Mouse (Mus musculus) heart, embryonic 14.5 days (tissue): Measurements from ENCODE around the gene Rabif. TPM values are rescaled to one million over a fixed set of nuclear protein-coding genes. Genes with fewer than 3 reads are reported as not detected.
A peak's percentile ranks its signal among the peaks of the same experiment; 100 is the strongest.

ENCODE experiments used
- ATAC-seq: fragments of 200-750 bp; cut with Nextera tagmentation; 2 replicates; pipeline ENCODE4 v1.8.0; 2017; ENCODE audit warnings: low read depth, moderate TSS enrichment; ENCODE audit not compliant: insufficient number of reproducible peaks, insufficient read depth, low FRiP score
- H3K27ac ChIP-seq, 2 experiments: fragments of 200-500 bp in 1 of 2; fragments of 300-500 bp in 1 of 2; sonication (generic) in 1 of 2; replicated peaks in 1 of 2; 2 replicates each; pipeline ENCODE4 v1.5.1; 2012 to 2014; ENCODE audit warnings: low read depth in 2 of 2, low read length in 2 of 2, control low read depth in 1 of 2, mild to moderate bottlenecking in 1 of 2, mixed read lengths in 1 of 2; ENCODE audit not compliant: control insufficient read depth in 1 of 2, insufficient read depth in 1 of 2
- H3K27me3 ChIP-seq: fragments of 300-500 bp; sonication (generic); 2 replicates; pipeline ENCODE4 v1.6.1; 2014; ENCODE audit warnings: mild to moderate bottlenecking, low read length, control low read depth; ENCODE audit not compliant: control insufficient read depth, insufficient read depth
- H3K36me3 ChIP-seq: fragments of 300-500 bp; sonication (generic); 2 replicates; pipeline ENCODE4 v1.6.1; 2014; ENCODE audit warnings: mild to moderate bottlenecking, control low read depth, low read length, mixed read lengths; ENCODE audit not compliant: control insufficient read depth, insufficient read depth
- H3K4me1 ChIP-seq, 2 experiments: fragments of 200-500 bp in 1 of 2; fragments of 300-500 bp in 1 of 2; sonication (generic) in 1 of 2; 2 replicates each; pipeline ENCODE4 v1.6.1; 2012 to 2014; ENCODE audit warnings: low read length in 2 of 2, control low read depth in 1 of 2, mixed read lengths in 1 of 2; ENCODE audit not compliant: control insufficient read depth in 2 of 2, insufficient read depth in 2 of 2
- H3K4me2 ChIP-seq: fragments of 300-500 bp; sonication (generic); 2 replicates; pipeline ENCODE4 v1.6.1; 2014; ENCODE audit warnings: mild to moderate bottlenecking, low read length
- H3K4me3 ChIP-seq, 2 experiments: fragments of 200-500 bp in 1 of 2; fragments of 300-500 bp in 1 of 2; sonication (generic) in 1 of 2; 2 replicates each; pipeline ENCODE4 v1.5.1; 2012 to 2014; ENCODE audit warnings: low read length in 2 of 2, mild to moderate bottlenecking in 2 of 2, control low read depth in 1 of 2, low read depth in 1 of 2, moderate library complexity in 1 of 2; ENCODE audit not compliant: control insufficient read depth in 1 of 2, insufficient read depth in 1 of 2
- H3K9ac ChIP-seq: fragments of 300-500 bp; sonication (generic); 2 replicates; pipeline ENCODE4 v1.6.1; 2014; ENCODE audit warnings: mild to moderate bottlenecking, low read length
- H3K9me3 ChIP-seq: fragments of 300-500 bp; sonication (generic); 2 replicates; pipeline ENCODE4 v1.6.1; 2016; ENCODE audit warnings: low read length, control low read depth; ENCODE audit not compliant: control insufficient read depth
- WGBS: fragments of 180-500 bp; shearing (Covaris S2); extraction: QIAGEN DNeasy Blood & Tissue Kit; methylation state at CpG from one replicate; pipeline ENCODE4 v1.1.7; 2014; 5-methylcytosine and 5-hydroxymethylcytosine counted together
- polyA plus RNA-seq: library from polyadenylated mRNA; unstranded; fragments of >200 nt; fragmentation: Nextera tagmentation; extraction: Ambion mirVana; gene quantifications from 2 replicates; pipeline ENCODE4 v1.2.1, GENCODE M21; 2014

Gene Rabif
- polyA plus RNA-seq, 1 experiment from 2014 or later, result 30.4 TPM

- no peaks in the 10 kb centered on the region for H3K27me3 ChIP-seq
- no peak overlapping the region for H3K4me3 ChIP-seq
- no peak for ATAC-seq
- WGBS, result 86% methylated on average over 7 of the region's 7 CpGs
- no peak overlapping the region for H3K9ac ChIP-seq
- H3K9me3 ChIP-seq, result no peaks in the 10 kb centered on the region
- peaks cover 0 to 16% of the 10 kb centered on the region in 2 experiments; a peak in 2 of 4 replicates for H3K4me1 ChIP-seq
- peaks cover 44% of the 10 kb centered on the region for H3K36me3 ChIP-seq
- no peak overlapping the region for H3K4me2 ChIP-seq
- no peak overlapping the region for H3K27ac ChIP-seq
Observed at GRCm38 (mm10) chr1:134458139-134458727, 36.2 kb upstream of the Rabif start.

DNA sequence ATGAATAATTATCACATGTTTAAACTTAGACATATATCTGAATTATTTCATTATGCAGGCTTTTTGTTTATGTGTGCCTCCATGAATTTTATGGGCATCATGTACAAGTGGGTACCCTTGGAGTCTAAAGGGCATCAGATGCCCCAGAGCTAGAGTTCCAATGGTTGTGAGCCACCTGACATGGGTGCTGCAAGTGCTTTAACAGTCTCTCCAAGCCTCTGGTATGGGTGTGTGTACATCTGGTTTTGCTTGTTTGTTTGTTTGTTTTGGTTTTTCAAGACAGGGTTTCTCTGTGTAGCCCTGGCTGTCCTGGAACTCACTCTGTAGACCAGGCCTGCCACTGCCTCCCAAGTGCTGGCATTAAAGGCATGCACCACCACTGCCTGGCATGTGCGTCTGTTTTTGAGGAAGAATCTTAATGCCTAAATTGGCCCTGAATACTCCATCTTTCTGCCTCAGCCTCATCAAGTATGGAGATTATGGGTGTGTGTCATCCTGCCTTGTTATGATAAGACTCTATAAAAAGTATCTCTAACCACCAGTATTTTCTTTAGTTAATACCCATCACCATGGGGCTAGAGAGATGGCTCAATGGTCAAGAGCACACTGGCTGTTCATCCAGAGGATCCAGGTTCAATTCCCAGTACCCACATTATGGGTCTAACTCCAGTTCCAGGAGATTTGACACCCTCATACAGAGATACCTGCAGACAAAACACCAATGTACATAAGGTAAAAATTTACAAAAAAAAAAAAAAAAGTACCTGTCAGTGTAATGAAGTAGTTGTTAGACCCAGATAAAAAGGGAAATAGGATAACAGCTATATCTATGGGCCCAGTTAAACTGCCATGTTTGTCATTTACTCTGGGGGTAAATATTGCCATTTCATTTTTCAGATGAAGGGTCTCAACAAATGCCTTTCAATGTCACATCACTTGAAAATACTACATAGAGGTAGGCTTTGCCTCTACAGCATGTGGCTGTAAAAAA, 33.9 kb upstream of the Rabif start:
- ATAC-seq, result no peak
- WGBS, result 92% methylated on average over 1 of the region's 1 CpGs
- H3K9ac ChIP-seq, result no peak overlapping the region
- no peaks in the 10 kb centered on the region for H3K27me3 ChIP-seq
- no peak overlapping the region for H3K27ac ChIP-seq
- peaks cover 0 to 10% of the 10 kb centered on the region in 2 experiments; a peak in 2 of 4 replicates for H3K4me1 ChIP-seq
- peaks cover 64% of the 10 kb centered on the region for H3K36me3 ChIP-seq
- H3K4me3 ChIP-seq, result no peak overlapping the region
- H3K9me3 ChIP-seq, result no peaks in the 10 kb centered on the region
- H3K4me2 ChIP-seq, result no peak overlapping the region

- WGBS, result 82% methylated on average over 2 of the region's 2 CpGs
- ATAC-seq, result no peak
- Histone ChIP-seq H3K27me3 (no peaks in the 10 kb centered on the region), H3K4me1 (no peaks in the 10 kb centered on the region), H3K9me3 (no peaks in the 10 kb centered on the region), H3K9ac (no peak overlapping the region), H3K36me3 (peaks cover 75% of the 10 kb centered on the region), H3K4me3 (no peak overlapping the region), H3K4me2 (no peak overlapping the region), H3K27ac (no peak overlapping the region)
Observed at GRCm38 (mm10) chr1:134484623-134485022, 9.8 kb upstream of the Rabif start.

GRCm38 (mm10) chr1:134490903-134491801, 3.3 kb upstream of the Rabif start:
- Histone ChIP-seq H3K27me3 (no peaks in the 10 kb centered on the region), H3K4me3 (no peak overlapping the region), H3K9ac (no peak overlapping the region), H3K4me2 (no peak overlapping the region), H3K4me1 (peaks cover 6 to 15% of the 10 kb centered on the region in 2 experiments), H3K9me3 (no peaks in the 10 kb centered on the region), H3K36me3 (peaks cover 44% of the 10 kb centered on the region), H3K27ac (no peak overlapping the region)
- ATAC-seq, result no peak
- 91% methylated on average over 6 of the region's 6 CpGs for WGBS

DNA sequence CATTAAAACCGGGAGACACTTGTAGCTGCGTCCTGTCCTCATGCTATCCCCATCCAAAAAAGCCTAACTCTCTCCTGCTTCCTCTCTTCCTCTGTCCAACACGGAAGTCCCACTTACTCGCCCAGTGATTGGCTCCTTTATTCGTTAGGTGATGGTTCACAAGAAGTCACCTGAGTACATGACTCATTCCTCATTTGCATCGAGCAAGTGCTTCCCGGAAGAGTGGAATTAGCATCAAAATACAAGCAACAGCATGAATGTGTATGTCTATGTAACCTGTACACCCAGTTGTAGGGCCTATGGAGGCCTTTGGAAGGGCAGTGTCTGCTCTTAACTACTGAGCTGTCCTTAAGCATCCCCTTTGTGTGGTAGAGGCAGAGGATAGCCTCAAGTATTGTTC, 2.2 kb upstream of the Rabif start:
- Histone ChIP-seq H3K4me2 (no peak overlapping the region), H3K36me3 (peaks cover 40% of the 10 kb centered on the region), H3K4me1 (peaks cover 6 to 17% of the 10 kb centered on the region in 2 experiments), H3K9ac (no peak overlapping the region), H3K4me3 (no peak overlapping the region), H3K9me3 (no peaks in the 10 kb centered on the region), H3K27ac (no peak overlapping the region), H3K27me3 (no peaks in the 10 kb centered on the region)
- ATAC-seq, result no peak
- 71% methylated on average over 7 of the region's 7 CpGs for WGBS

GRCm38 (mm10) chr1:134493496-134493895, 952 bp upstream of the Rabif start:
- WGBS, result 79% methylated on average over 2 of the region's 2 CpGs
- Histone ChIP-seq H3K9ac (no peak overlapping the region), H3K4me1 (peaks cover 6 to 17% of the 10 kb centered on the region in 2 experiments), H3K36me3 (peaks cover 36% of the 10 kb centered on the region), H3K27me3 (no peaks in the 10 kb centered on the region), H3K4me3 (no peak overlapping the region), H3K4me2 (peak overlapping the region; percentile 66), H3K27ac (peak overlapping the region in 1 of 2 experiments; percentile 91; a peak in 1 of 4 replicates), H3K9me3 (no peaks in the 10 kb centered on the region)
- ATAC-seq, result no peak

- WGBS, result 19% methylated on average over 5 of the region's 5 CpGs
- no peak for ATAC-seq
Observed at GRCm38 (mm10) chr1:134493956-134494355, 492 bp upstream of the Rabif start.

More at GRCm38 (mm10) chr1:134493956-134494355, 492 bp upstream of the Rabif start:
- peaks cover 6 to 17% of the 10 kb centered on the region in 2 experiments for H3K4me1 ChIP-seq
- H3K4me3 ChIP-seq, result peak overlapping the region; percentile 75 to 88; a peak in 3 of 4 replicates
- H3K9ac ChIP-seq, result peak overlapping the region; percentile 69
- H3K4me2 ChIP-seq, result peak overlapping the region; percentile 66
- peak overlapping the region; percentile 74 to 91 for H3K27ac ChIP-seq
- no peaks in the 10 kb centered on the region for H3K27me3 ChIP-seq
- no peaks in the 10 kb centered on the region for H3K9me3 ChIP-seq
- peaks cover 36% of the 10 kb centered on the region for H3K36me3 ChIP-seq
